Mouse (Mus musculus): ENCODE measurements at regions not wholly inside any gene's neighbourhood (a gene's known extent, or its start where the extent isn't known, plus 50 kb on each side); places are given as distances from the start of the nearest gene placed in this dataset.

- peak; percentile 25 for DNase-seq (ENCODE audit: low read depth)
- TF ChIP-seq CTCF (IDR thresholded peaks at IDR 0.05; ENCODE audit: borderline replicate concordance, extremely low read depth, insufficient read depth, insufficient read length) (no peak), POLR2A (IDR thresholded peaks at IDR 0.05; ENCODE audit: borderline replicate concordance, extremely low read depth, insufficient read depth, insufficient read length, poor library complexity, severe bottlenecking) (no peak)
Measured at GRCm38 (mm10) chr2:47053689-47054088, 1760.2 kb upstream of the Acvr2a start.

- TF ChIP-seq POLR2A (IDR thresholded peaks at IDR 0.05; ENCODE audit: borderline replicate concordance, extremely low read depth, insufficient read depth, insufficient read length, poor library complexity, severe bottlenecking): no peak
- no peak for TF ChIP-seq CTCF (IDR thresholded peaks at IDR 0.05; ENCODE audit: borderline replicate concordance, extremely low read depth, insufficient read depth, insufficient read length)
- no peak for DNase-seq (ENCODE audit: low read depth)
Measured at GRCm38 (mm10) chr2:47074191-47074590, 1739.7 kb upstream of the Acvr2a start.

GRCm38 (mm10) chr2:47075225-47075624 is 1738.7 kb upstream of the Acvr2a start:
- TF ChIP-seq POLR2A (IDR thresholded peaks at IDR 0.05; ENCODE audit: borderline replicate concordance, extremely low read depth, insufficient read depth, insufficient read length, poor library complexity, severe bottlenecking): no peak
- no peak for TF ChIP-seq CTCF (IDR thresholded peaks at IDR 0.05; ENCODE audit: borderline replicate concordance, extremely low read depth, insufficient read depth, insufficient read length)

GRCm38 (mm10) chr2:47088635-47089034 is 1725.3 kb upstream of the Acvr2a start:
- no peak for TF ChIP-seq POLR2A (IDR thresholded peaks at IDR 0.05; ENCODE audit: borderline replicate concordance, extremely low read depth, insufficient read depth, insufficient read length, poor library complexity, severe bottlenecking)
- no peak for TF ChIP-seq CTCF (IDR thresholded peaks at IDR 0.05; ENCODE audit: borderline replicate concordance, extremely low read depth, insufficient read depth, insufficient read length)
- peak; percentile 47 for DNase-seq (ENCODE audit: low read depth)

More at GRCm38 (mm10) chr2:47075225-47075624, 1738.7 kb upstream of the Acvr2a start:
- no peak for DNase-seq (ENCODE audit: low read depth)

DNA sequence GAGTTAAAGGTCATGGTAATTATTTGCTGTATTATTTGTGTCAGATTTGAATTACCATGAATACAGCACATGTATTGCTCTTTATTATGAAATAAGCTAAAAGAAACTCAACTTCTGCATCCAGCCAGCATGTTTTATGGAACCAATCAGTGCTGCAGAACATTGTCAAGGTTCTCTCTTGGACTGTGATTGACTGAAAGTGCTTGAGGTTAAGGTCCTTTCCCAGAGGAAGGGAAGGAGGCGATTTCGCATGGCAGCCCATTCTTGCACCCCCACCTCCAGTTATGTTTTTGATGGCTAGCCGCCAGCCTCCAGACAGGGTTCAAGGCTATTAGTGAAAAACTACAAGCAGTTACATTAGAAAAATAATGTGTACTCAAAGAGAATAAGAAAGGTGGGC is 1717.9 kb upstream of the Acvr2a start:
- DNase-seq (ENCODE audit: low read depth): no peak
- TF ChIP-seq POLR2A (IDR thresholded peaks at IDR 0.05; ENCODE audit: borderline replicate concordance, extremely low read depth, insufficient read depth, insufficient read length, poor library complexity, severe bottlenecking): no peak
- no peak for TF ChIP-seq CTCF (IDR thresholded peaks at IDR 0.05; ENCODE audit: borderline replicate concordance, extremely low read depth, insufficient read depth, insufficient read length)

GRCm38 (mm10) chr2:47139435-47139834 is 1674.5 kb upstream of the Acvr2a start:
- DNase-seq (ENCODE audit: low read depth): no peak
- no peak for TF ChIP-seq POLR2A (IDR thresholded peaks at IDR 0.05; ENCODE audit: borderline replicate concordance, extremely low read depth, insufficient read depth, insufficient read length, poor library complexity, severe bottlenecking)
- no peak for TF ChIP-seq CTCF (IDR thresholded peaks at IDR 0.05; ENCODE audit: borderline replicate concordance, extremely low read depth, insufficient read depth, insufficient read length)

DNA sequence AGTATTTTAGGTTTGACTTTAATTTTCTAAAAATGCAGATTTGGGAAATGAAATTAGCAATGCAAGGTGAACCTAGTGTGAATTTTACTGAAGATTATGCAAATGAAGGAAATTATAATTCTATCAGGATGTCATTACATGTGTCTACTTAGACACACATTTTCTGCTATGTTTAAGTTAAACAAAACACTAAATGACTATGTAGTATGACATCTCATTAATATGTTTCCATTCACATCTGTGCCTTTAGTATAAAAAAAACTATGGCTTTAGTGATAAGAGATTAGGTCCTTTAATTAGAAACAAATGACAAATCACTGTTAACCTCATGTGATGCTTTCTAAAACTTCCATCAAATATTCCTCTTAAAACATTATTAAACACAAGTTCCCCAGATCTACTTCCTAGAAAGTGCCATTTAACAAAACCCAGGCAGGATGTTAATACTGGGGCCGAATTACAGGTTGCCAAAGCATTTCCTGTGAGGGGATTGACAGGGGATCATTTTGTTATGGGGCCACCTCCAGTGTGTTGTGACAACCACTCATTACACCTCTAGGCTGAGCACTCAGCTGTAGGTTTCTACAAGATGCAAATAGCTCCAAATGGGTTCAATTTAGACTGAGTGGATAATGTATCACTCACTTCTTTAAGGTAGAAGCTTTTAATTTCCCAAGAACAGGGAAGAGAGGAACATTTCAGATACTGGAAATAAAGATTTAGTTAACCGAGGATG is 1629.7 kb upstream of the Acvr2a start:
- DNase-seq (ENCODE audit: low read depth): peak; percentile 73
- no peak for TF ChIP-seq POLR2A (IDR thresholded peaks at IDR 0.05; ENCODE audit: borderline replicate concordance, extremely low read depth, insufficient read depth, insufficient read length, poor library complexity, severe bottlenecking)
- TF ChIP-seq CTCF (IDR thresholded peaks at IDR 0.05; ENCODE audit: borderline replicate concordance, extremely low read depth, insufficient read depth, insufficient read length): no peak

Data from brain, embryonic 14.5 days (tissue).